Mouse (Mus musculus): Measurements from ENCODE around the gene Ranbp2. TPM values are rescaled to one million over a fixed set of nuclear protein-coding genes. Genes with fewer than 3 reads are reported as not detected.
"Not testable (repeated sequence)": the region's sequence is repeated elsewhere in the genome, so short reads cannot be mapped to it uniquely, and the experiment has no call there.

Ranbp2 gene
- polyA plus RNA-seq, 1 experiment from 2014 or later = 17.3 TPM

- Histone ChIP-seq H3K4me3 (no peak overlapping the region), H3K9me3 (peaks cover 3% of the 10 kb centered on the region; the same call in 1 of the 2 replicates), H3K4me1 (replicated peaks) (no peaks in the 10 kb centered on the region), H3K9ac (no peak overlapping the region), H3K36me3 (peaks cover 26% of the 10 kb centered on the region), H3K27me3 (no peaks in the 10 kb centered on the region), H3K27ac (replicated peaks) (no peak overlapping the region), H3K4me2 (no peak overlapping the region)
- WGBS = 95% methylated on average over 1 of the region's 1 CpGs
- ATAC-seq (ENCODE audit: low read depth) = no peak
These were observed 82.6 kb downstream of the Ranbp2 start for GRCm38 (mm10) chr10:58529358-58529757.

GRCm38 (mm10) chr10:58530896-58531790 is 84.4 kb downstream of the Ranbp2 start:
- no peaks in the 10 kb centered on the region for H3K4me1 ChIP-seq (replicated peaks)
- H3K27ac ChIP-seq (replicated peaks) = no peak overlapping the region
- H3K4me2 ChIP-seq = no peak overlapping the region
- H3K36me3 ChIP-seq = peaks cover 22% of the 10 kb centered on the region
- H3K4me3 ChIP-seq = no peak overlapping the region
- no peak for ATAC-seq (ENCODE audit: low read depth)
- no peak overlapping the region for H3K9ac ChIP-seq
- 87% methylated on average over 10 of the region's 10 CpGs for WGBS
- H3K27me3 ChIP-seq = no peaks in the 10 kb centered on the region
- H3K9me3 ChIP-seq = peaks cover 7% of the 10 kb centered on the region

- Histone ChIP-seq H3K4me2 (no peak overlapping the region), H3K27me3 (no peaks in the 10 kb centered on the region), H3K4me1 (replicated peaks) (no peaks in the 10 kb centered on the region), H3K27ac (replicated peaks) (no peak overlapping the region), H3K9ac (no peak overlapping the region), H3K4me3 (no peak overlapping the region), H3K36me3 (peaks cover 22% of the 10 kb centered on the region), H3K9me3 (peaks cover 7% of the 10 kb centered on the region)
- no peak for ATAC-seq (ENCODE audit: low read depth)
- WGBS = 97% methylated on average over 2 of the region's 2 CpGs
These were observed 85.5 kb downstream of the Ranbp2 start for GRCm38 (mm10) chr10:58532177-58532576.

- 87% methylated on average over 5 of the region's 5 CpGs for WGBS
- H3K27ac ChIP-seq (replicated peaks); ATAC-seq (ENCODE audit: low read depth); H3K4me1 ChIP-seq (replicated peaks); H3K27me3 ChIP-seq; H3K9ac ChIP-seq; H3K9me3 ChIP-seq; H3K4me2 ChIP-seq; H3K4me3 ChIP-seq: not testable (repeated sequence)
- peaks cover 14% of the 10 kb centered on the region; the same call in 1 of the 2 replicates for H3K36me3 ChIP-seq
These were observed 89.6 kb downstream of the Ranbp2 start for GRCm38 (mm10) chr10:58536276-58536675.

GRCm38 (mm10) chr10:58540613-58541012 is 93.9 kb downstream of the Ranbp2 start:
- peak; percentile 59; the same call in 1 of the 2 replicates for ATAC-seq (ENCODE audit: low read depth)
- Histone ChIP-seq H3K27ac (replicated peaks) (no peak overlapping the region), H3K27me3 (no peaks in the 10 kb centered on the region), H3K9me3 (no peaks in the 10 kb centered on the region), H3K4me3 (no peak overlapping the region), H3K4me2 (no peak overlapping the region), H3K9ac (no peak overlapping the region), H3K4me1 (replicated peaks) (0 out of 2 replicates have a peak, but pooled peaks cover 4% of the 10 kb centered on the region), H3K36me3 (peaks cover 13% of the 10 kb centered on the region; the same call in 1 of the 2 replicates)
- 54% methylated on average over 13 of the region's 13 CpGs for WGBS

Other genes starting within 250 kb of the Ranbp2 start
- gene AW822073, start 222.0 kb upstream of the Ranbp2 start, polyA plus RNA-seq (2015; fragmentation: Nextera tagmentation; extraction: Ambion mirVana) = not detected in 2 replicates
- not detected in 2 replicates for gene Duxf3, start 214.2 kb upstream of the Ranbp2 start, polyA plus RNA-seq (2015; fragmentation: Nextera tagmentation; extraction: Ambion mirVana)
- gene Gm4981, start 210.2 kb upstream of the Ranbp2 start, polyA plus RNA-seq (2015; fragmentation: Nextera tagmentation; extraction: Ambion mirVana) = not detected in 2 replicates
- gene Gcc2, start 191.4 kb upstream of the Ranbp2 start, polyA plus RNA-seq (2015; fragmentation: Nextera tagmentation; extraction: Ambion mirVana) = 85.1 and 85.3 TPM in 2 replicates
- gene Lims1, start 123.5 kb upstream of the Ranbp2 start, polyA plus RNA-seq (2015; fragmentation: Nextera tagmentation; extraction: Ambion mirVana) = 72.2 and 75.3 TPM in 2 replicates
- 7.5 and 7.7 TPM in 2 replicates for gene Ccdc138, start 51.0 kb downstream of the Ranbp2 start, polyA plus RNA-seq (2015; fragmentation: Nextera tagmentation; extraction: Ambion mirVana)
- 0.06 TPM in 1 of 2 replicates, not detected in the other for gene Edar, start 228.7 kb downstream of the Ranbp2 start, polyA plus RNA-seq (2015; fragmentation: Nextera tagmentation; extraction: Ambion mirVana)